18 mouse cellular contexts compared by ENCODE assay signal in genomic region chr2:165821671-165822070, GRCm38 (mm10).
DNase-seq lines count a peak whose midpoint lies in the region; ATAC-seq and TF ChIP-seq lines count a peak whose summit lies in the region.
"Had no signal": no experiment of that assay in that cellular context is flagged by ENCODE, and none has a peak within 500 bp of the region (broad histone marks: within the 10 kb centered on the region; RNA-seq: fewer than 3 reads in every experiment).

No protein-coding gene starts in this region.

- H3K36me3 ChIP-seq in kidney, embryonic 14.5 days (ENCODE audit: control insufficient read depth, insufficient read depth, low read length) = peaks cover 91% of the 10 kb centered on the region
- peaks cover 92% of the 10 kb centered on the region for H3K36me3 ChIP-seq in midbrain, embryonic 13.5 days
- peaks cover 87% of the 10 kb centered on the region for H3K36me3 ChIP-seq in midbrain, embryonic 14.5 days (ENCODE audit: control insufficient read depth, insufficient read depth, low read length)
- H3K36me3 ChIP-seq in stomach, embryonic 16.5 days (ENCODE audit: control insufficient read depth, insufficient read depth, low read length) = no peaks in the 10 kb centered on the region; the same call in 1 of the 2 replicates
- peaks cover 9% of the 10 kb centered on the region for H3K36me3 ChIP-seq in lung, postnatal 0 days (ENCODE audit: insufficient read depth, low read length)

- 91% methylated on average over 12 of the region's 12 CpGs for WGBS in kidney, embryonic 14.5 days
- 89% methylated on average over 12 of the region's 12 CpGs for WGBS in midbrain, embryonic 13.5 days
- 89% methylated on average over 12 of the region's 12 CpGs for WGBS in midbrain, embryonic 14.5 days
- WGBS in stomach, embryonic 16.5 days = 89% methylated on average over 12 of the region's 12 CpGs
- WGBS in lung, postnatal 0 days = 82% methylated on average over 12 of the region's 12 CpGs

- 0 out of 2 replicates have a peak overlapping the region, but pooled peaks have one; percentile 23 for H3K9ac ChIP-seq in kidney, embryonic 14.5 days (ENCODE audit: low read depth, low read length)
- no peak overlapping the region for H3K9ac ChIP-seq in midbrain, embryonic 13.5 days (replicated peaks)
- no peak overlapping the region for H3K9ac ChIP-seq in midbrain, embryonic 14.5 days (replicated peaks; ENCODE audit: low read length)
- H3K9ac ChIP-seq in stomach, embryonic 16.5 days (ENCODE audit: low read length) = no peak overlapping the region
- H3K9ac ChIP-seq in lung, postnatal 0 days (replicated peaks; ENCODE audit: low read depth) = no peak overlapping the region
- H3K9ac ChIP-seq: heart, embryonic 12.5 days had no signal

- no peaks in the 10 kb centered on the region for H3K27me3 ChIP-seq in kidney, embryonic 14.5 days (ENCODE audit: control insufficient read depth, insufficient read depth, low read length)
- no peaks in the 10 kb centered on the region for H3K27me3 ChIP-seq in midbrain, embryonic 13.5 days
- H3K27me3 ChIP-seq in midbrain, embryonic 14.5 days (ENCODE audit: control insufficient read depth, insufficient read depth, low read length) = no peaks in the 10 kb centered on the region
- no peaks in the 10 kb centered on the region for H3K27me3 ChIP-seq in stomach, embryonic 16.5 days (ENCODE audit: control insufficient read depth, insufficient read depth, low read length)
- H3K27me3 ChIP-seq in lung, postnatal 0 days (replicated peaks; ENCODE audit: insufficient read depth, low read length) = no peaks in the 10 kb centered on the region
- H3K27me3 ChIP-seq: CH12.LX; heart, embryonic 12.5 days had no signal

- H3K4me2 ChIP-seq in kidney, embryonic 14.5 days (replicated peaks; ENCODE audit: low read depth, low read length) = no peak overlapping the region
- H3K4me2 ChIP-seq in midbrain, embryonic 13.5 days (replicated peaks) = no peak overlapping the region
- no peak overlapping the region for H3K4me2 ChIP-seq in midbrain, embryonic 14.5 days (ENCODE audit: low read length)
- H3K4me2 ChIP-seq in stomach, embryonic 16.5 days (ENCODE audit: low read depth, low read length) = no peak overlapping the region
- no peak overlapping the region for H3K4me2 ChIP-seq in lung, postnatal 0 days (replicated peaks; ENCODE audit: low read depth, low read length)
- H3K4me2 ChIP-seq: heart, embryonic 12.5 days had no signal

- 0 out of 2 replicates have a peak, but pooled peaks cover 3% of the 10 kb centered on the region for H3K4me1 ChIP-seq in kidney, embryonic 14.5 days (ENCODE audit: control insufficient read depth, insufficient read depth, low read length)
- H3K4me1 ChIP-seq in midbrain, embryonic 13.5 days (replicated peaks) = peaks cover 21% of the 10 kb centered on the region; the same call in 1 of the 2 replicates
- H3K4me1 ChIP-seq in midbrain, embryonic 14.5 days (ENCODE audit: control insufficient read depth, insufficient read depth, low read length) = no peaks in the 10 kb centered on the region
- H3K4me1 ChIP-seq in stomach, embryonic 16.5 days (ENCODE audit: control insufficient read depth, insufficient read depth, low read length) = peaks cover 3% of the 10 kb centered on the region; the same call in 1 of the 2 replicates
- H3K4me1 ChIP-seq in lung, postnatal 0 days (ENCODE audit: insufficient read depth, low read depth, low read length) = no peaks in the 10 kb centered on the region

- ATAC-seq in kidney, embryonic 14.5 days (ENCODE audit: low FRiP score, low TSS enrichment) = no peak
- ATAC-seq in midbrain, embryonic 13.5 days = no peak
- ATAC-seq in midbrain, embryonic 14.5 days (ENCODE audit: low FRiP score, low TSS enrichment) = no peak
- ATAC-seq in stomach, embryonic 16.5 days (ENCODE audit: insufficient read depth, low FRiP score) = no peak
- ATAC-seq in lung, postnatal 0 days = no peak
- ATAC-seq: forebrain, embryonic 16.5 days; hindbrain, embryonic 16.5 days; inflammation-experienced regulatory T-cells, adult 6 months had no signal

- no peak overlapping the region for H3K4me3 ChIP-seq in kidney, embryonic 14.5 days (ENCODE audit: low read length)
- H3K4me3 ChIP-seq in midbrain, embryonic 13.5 days (replicated peaks) = no peak overlapping the region
- H3K4me3 ChIP-seq in midbrain, embryonic 14.5 days (replicated peaks; ENCODE audit: low read depth, low read length) = no peak overlapping the region
- H3K4me3 ChIP-seq in stomach, embryonic 16.5 days (replicated peaks; ENCODE audit: low read length) = no peak overlapping the region
- no peak overlapping the region for H3K4me3 ChIP-seq in lung, postnatal 0 days (ENCODE audit: low read depth, low read length)
- H3K4me3 ChIP-seq: heart, embryonic 12.5 days had no signal

- DNase-seq in kidney, adult 11 months = no peak
- DNase-seq in midbrain, embryonic 14.5 days = no peak
- DNase-seq in ZHBTc4 (ENCODE audit: low read depth, low spot score) = peak; percentile 56
- DNase-seq in lung, postnatal 0 days (ENCODE audit: low spot score) = no peak
- no peak for DNase-seq in lung, postnatal 25 days (ENCODE audit: low spot score)
- DNase-seq: adrenal gland, postnatal 10 days; cerebellum, adult 11 months; cerebellum, adult 8-10 months; cerebellum, postnatal 25 days; gastrocnemius, postnatal 14 days had no signal

- TF ChIP-seq EP300 in lung, postnatal 0 days (IDR thresholded peaks at IDR 0.05) = no peak

- no peak overlapping the region for H3K27ac ChIP-seq in kidney, embryonic 14.5 days (ENCODE audit: low read depth, low read length)
- peak overlapping the region; percentile 25; the same call in 1 of the 2 replicates for H3K27ac ChIP-seq in midbrain, embryonic 13.5 days
- H3K27ac ChIP-seq in midbrain, embryonic 14.5 days (replicated peaks; ENCODE audit: low read depth, low read length) = no peak overlapping the region
- peak overlapping the region; percentile 71; the same call in 1 of the 2 replicates for H3K27ac ChIP-seq in stomach, embryonic 16.5 days (ENCODE audit: low read length)
- H3K27ac ChIP-seq in lung, postnatal 0 days (ENCODE audit: low read length) = no peak overlapping the region

- no peaks in the 10 kb centered on the region for H3K9me3 ChIP-seq in kidney, embryonic 14.5 days (ENCODE audit: control insufficient read depth, low read length)
- no peaks in the 10 kb centered on the region for H3K9me3 ChIP-seq in midbrain, embryonic 13.5 days
- H3K9me3 ChIP-seq in midbrain, embryonic 14.5 days (ENCODE audit: control insufficient read depth, low read length) = no peaks in the 10 kb centered on the region
- H3K9me3 ChIP-seq in stomach, embryonic 16.5 days (replicated peaks; ENCODE audit: control insufficient read depth, low read length) = no peaks in the 10 kb centered on the region
- H3K9me3 ChIP-seq in lung, postnatal 0 days (ENCODE audit: low read length) = no peaks in the 10 kb centered on the region
- H3K9me3 ChIP-seq: heart, embryonic 12.5 days had no signal

- TF ChIP-seq CTCF in lung, postnatal 0 days (IDR thresholded peaks at IDR 0.05) = no peak

Comparison
In these comparisons a context has a peak if more than half of its experiments do, and no peak if none do; other contexts are left out.
1. H3K27ac ChIP-seq: peak in midbrain, embryonic 13.5 days (single experiment) and stomach, embryonic 16.5 days (single experiment); none in kidney, embryonic 14.5 days (single experiment), midbrain, embryonic 14.5 days (single experiment) and lung, postnatal 0 days (single experiment).